Mouse (Mus musculus): ENCODE measurements around the gene Gjc2.

DNA sequence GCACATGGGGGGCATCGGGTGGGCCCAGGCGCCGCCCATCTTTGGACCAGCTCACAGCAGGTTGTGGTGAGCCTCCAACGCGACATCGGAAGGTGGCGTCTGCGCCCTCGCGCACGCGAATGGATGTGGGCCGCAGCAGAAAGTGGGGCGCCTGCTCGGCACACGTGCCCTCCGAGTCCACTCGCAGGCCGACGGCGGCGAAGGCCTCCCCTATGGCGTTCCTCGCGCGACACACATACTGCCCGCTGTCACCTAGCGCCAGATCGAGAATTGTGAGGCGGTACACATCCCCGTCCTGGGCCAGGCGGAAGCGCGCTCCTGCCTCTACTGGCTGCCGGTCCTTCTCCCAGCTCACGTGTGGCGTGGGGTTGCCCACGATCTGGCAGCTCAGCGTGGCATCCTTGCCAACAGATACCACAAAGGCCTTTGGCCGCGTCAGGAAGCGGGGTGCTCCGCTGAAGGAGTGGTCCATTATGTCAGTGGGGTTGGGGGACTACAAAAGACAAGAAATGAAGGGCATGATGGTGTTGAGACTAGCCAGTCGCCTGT lies 47.0 kb downstream of the Gjc2 start, which contains the start of gene Obscn:
- no peak for TF ChIP-seq GATA1 (IDR thresholded peaks at IDR 0.05; ENCODE audit: borderline replicate concordance, low read length)
- no peak for TF ChIP-seq FLI1 (IDR thresholded peaks at IDR 0.05; ENCODE audit: low read length)

All from megakaryocyte, embryonic 14.5 days (primary cell).